Mouse (Mus musculus): ENCODE data around the gene Myrfl.

The Myrfl gene

GRCm38 (mm10) chr10:116759816-116760215, 136.9 kb downstream of the Myrfl start:
- DNase-seq (ENCODE audit: low spot score in 2 of 2): no peak

- DNase-seq (ENCODE audit: low spot score in 2 of 2): no peak
Measured at GRCm38 (mm10) chr10:116755881-116756581, 140.7 kb downstream of the Myrfl start.

GRCm38 (mm10) chr10:116754940-116755339, 141.8 kb downstream of the Myrfl start:
- no peak for DNase-seq (ENCODE audit: low spot score in 2 of 2)

DNA sequence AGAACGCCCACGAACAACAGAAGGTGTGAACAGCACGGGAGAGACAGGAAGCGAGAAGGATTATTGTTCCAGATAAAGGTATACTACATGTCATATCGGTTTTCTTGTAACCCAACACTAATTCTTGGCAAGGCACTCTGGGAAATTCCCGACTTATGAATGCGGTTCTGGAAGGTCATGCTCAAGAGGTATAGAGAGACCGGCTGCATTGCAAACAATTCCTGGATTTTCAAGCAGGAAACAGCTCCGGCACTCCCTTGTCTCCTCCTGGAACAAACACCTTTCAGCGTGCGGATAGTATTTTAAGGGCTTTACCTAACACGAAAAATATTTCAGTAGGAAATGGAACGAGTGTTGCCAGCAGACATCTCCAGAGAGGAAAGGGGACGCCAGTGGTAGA, 145.8 kb downstream of the Myrfl start:
- DNase-seq (ENCODE audit: low spot score in 2 of 2): no peak

DNA sequence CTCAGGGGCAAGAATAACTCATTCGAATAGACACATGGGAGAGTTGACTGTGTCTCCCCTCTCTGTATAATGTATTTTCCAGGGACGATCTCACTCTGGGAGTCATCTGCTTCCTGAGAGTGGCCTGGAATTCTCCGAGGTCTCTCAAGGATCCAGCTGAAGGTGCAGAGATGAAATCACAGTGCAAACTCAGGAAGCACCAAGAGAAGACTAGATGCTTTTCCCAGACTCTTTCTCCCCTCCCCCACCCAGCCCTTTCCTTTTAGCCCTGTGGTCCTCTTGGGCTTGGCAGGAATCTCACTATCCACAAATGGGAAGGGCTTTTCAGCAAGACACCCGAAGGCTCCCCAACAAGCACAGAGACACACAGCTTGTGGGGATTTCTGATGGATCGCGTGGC, 146.7 kb downstream of the Myrfl start:
- no peak for DNase-seq (ENCODE audit: low spot score in 2 of 2)

DNA sequence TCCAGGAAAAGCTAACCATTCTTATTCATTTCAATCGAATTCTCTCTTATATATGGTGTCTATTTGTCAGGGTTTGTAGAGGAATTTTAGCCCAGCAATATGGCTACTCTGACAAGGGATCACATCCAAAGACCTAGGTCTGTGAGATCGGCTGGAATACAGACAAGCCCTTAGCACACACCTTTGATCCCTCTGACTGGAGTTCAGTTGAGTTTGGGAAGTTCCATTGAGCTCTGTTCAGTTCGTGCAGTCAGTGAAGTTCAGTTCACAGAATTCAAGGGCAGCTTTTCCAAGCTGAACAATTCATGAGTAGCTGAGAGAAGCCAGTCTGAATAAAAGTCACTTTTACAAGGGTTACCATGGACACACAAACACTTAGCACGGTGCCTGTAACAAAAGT, 148.0 kb downstream of the Myrfl start:
- no peak for DNase-seq (ENCODE audit: low spot score in 2 of 2)

- DNase-seq (ENCODE audit: low spot score in 2 of 2): no peak
Measured at GRCm38 (mm10) chr10:116746281-116747011, 150.3 kb downstream of the Myrfl start.

DNA sequence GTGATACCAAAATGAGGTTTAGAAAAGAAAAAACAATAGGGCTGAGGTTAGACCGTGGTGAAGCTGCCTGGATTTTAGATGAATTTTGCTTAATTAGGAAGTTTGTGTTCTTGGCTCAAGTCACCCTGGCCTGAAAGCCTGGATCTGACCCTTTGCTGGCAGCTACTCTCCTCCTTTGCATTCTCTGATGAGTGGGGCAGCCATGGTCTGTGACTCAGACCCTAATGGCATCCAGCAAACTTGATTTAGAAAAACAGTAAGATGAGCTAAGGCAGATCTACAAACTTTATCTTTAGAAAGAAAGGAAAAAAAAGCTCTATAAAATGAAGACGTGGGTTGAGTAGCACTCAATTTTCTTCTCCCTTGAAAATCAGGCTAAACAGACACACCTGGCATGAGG, 154.0 kb downstream of the Myrfl start:
- no peak for DNase-seq (ENCODE audit: low spot score in 2 of 2)

DNA sequence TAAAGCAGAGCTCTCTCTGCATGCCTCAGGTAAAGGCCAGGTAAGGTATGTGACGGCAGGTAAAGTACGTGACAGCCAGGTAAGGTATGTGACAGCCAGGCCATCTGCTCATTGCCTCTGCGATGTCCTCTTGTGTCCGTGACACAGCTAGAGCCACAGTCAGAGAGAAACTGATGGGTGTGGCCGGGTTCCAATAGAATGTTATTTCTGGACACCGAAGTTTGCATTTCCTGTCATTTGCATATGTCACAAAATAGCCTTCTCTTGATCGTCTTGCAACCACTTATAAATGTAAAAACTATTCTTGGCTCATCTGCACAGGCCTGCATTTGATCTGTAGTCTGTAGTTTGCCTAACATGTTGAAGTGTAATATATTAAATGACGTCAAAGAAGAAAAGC, 154.5 kb downstream of the Myrfl start:
- no peak for DNase-seq (ENCODE audit: low spot score in 2 of 2)

GRCm38 (mm10) chr10:116741343-116741742, 155.4 kb downstream of the Myrfl start:
- no peak for DNase-seq (ENCODE audit: low spot score in 2 of 2)

DNA sequence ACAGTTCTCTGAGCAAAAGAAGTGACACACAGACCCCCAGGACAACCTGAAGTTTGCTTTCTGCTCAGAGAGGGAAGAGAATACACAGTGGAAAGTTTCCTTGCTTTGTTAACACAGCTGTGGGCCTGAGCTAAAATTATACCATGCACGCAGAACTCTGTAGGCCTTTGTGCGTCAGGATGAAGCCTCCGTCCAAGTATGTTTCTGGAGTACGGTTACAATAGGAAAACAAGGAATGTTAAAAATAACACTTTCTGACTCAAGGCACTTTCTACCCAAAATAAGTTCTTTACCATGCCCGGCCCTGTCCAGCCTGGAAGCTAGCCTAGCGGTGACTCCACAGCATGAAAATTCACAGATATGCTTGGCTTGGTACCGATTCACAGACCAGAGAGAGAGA, 156.6 kb downstream of the Myrfl start:
- DNase-seq (ENCODE audit: low spot score in 2 of 2): no peak

DNA sequence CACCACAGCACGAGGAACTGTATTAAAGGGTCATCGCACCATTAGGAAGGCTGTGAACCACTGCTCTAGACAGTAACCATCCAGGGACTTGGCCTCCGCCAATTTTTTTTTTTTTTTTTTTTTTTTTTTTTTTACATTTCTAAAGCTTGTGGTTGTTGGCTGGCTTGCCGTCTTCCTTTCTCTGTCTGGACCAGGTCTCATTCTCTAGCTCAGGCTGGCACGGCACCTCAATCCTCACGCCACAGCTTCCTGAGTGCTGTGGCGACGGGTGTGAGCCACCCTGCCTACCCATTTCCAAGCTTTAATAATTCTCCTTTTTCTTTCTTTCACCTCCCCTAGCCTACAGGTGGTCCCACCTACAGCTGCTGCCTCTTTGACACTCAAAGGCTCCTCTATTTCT, 158.2 kb downstream of the Myrfl start:
- DNase-seq (ENCODE audit: low spot score in 2 of 2): no peak

DNA sequence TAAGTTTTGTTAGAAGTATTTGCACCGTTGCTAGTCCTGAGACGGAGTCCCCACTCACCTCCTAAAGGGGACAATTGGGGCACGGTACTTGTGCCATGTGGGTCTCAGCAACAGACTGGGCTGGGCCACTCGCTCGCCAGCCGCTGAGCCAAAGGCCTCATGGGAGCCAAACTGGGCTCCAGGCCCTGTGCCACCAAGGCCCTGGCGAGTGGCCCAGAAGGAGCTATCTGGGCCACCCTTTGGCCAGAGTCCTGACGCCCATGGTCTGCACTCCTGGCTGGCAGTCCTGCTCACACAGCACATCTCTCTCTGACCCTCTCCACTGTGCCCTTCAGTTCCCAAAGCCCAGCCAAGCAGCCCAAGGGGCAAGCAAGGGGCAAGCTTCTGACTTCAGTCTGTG, 161.1 kb downstream of the Myrfl start:
- no peak for DNase-seq (ENCODE audit: low spot score in 2 of 2)

GRCm38 (mm10) chr10:116733651-116734050, 163.1 kb downstream of the Myrfl start:
- DNase-seq (ENCODE audit: low spot score in 2 of 2): peak in 1 of 2 experiments; percentile 25

DNA sequence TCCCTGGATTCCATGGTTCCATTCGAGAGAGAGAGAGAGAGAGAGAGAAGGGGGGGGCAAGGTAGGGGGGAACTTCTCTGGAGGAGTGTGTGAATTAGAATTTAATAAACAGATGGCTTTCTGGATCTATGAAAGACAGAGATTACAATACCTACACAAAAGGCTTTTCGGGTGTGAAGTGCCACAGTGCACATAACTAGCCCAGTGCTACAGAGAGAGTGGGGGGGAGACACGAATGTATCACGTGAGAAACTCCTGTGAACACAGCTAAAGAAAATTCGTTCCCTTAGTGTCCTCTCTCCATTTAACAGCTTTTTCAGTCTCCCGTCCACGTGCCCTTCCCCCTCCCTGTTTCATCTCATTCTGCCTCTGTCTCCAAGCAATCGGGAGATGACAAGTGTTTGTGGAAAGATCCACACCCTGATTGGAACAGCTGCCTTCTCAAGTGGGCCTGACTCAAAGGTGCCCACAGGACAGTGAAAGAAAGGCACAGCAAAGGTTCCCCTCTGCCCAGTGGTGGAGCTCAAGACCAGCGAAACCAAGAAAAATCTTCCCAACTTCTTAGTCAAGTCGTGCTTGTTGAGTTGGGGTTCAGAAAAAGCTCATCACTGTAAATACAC, 166.6 kb downstream of the Myrfl start:
- no peak for DNase-seq (ENCODE audit: low spot score in 2 of 2)

DNA sequence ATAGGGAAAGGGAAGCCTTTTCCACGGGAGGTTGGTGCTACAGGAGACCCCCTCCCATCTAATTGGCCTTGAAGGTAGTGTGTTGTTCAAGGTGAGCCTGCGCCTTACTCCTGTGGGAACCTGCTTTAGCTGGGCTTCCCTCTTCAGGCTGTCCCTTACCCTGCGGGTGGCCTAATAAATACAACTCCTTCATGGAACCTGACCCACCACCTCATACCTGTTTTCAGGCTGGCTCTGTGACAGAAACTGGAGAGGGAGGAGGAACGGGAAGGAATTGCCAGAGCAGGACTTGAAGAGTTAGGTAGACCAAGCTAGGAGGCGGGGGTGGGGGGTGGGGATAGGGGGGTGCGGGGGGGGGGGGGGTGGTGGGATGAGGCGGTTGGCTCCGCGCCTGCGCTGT, 167.9 kb downstream of the Myrfl start:
- no peak for DNase-seq (ENCODE audit: low spot score in 2 of 2)

DNA sequence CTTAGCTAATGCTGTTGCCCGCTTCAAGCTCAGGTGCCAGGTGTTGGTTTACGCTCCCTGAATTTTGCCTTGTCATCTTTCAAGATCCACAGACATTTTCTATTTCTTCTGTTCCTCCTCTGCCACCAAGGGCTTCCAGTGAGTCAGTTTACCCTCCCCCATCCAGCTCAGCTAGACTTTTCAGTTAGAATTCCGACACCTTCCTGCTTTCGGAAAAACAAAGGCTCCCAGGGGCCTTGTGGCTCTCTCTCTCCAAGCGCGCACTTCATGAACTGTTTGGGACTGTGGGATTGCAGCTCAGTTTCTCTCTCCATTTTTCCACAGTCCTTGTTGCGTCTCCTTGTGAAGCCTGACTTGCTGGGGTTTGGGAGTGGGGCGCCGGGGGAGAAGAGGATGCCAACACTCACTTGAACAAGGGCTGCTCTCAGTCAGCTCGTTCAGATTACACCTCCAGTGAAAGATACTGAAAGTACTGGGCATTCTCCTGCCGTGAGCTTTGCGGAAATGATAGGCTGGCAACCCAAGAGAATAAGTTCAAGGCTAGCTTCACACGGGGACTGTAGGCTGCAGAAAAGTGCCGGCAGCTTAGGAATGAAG, 168.9 kb downstream of the Myrfl start:
- DNase-seq (ENCODE audit: low spot score in 2 of 2): no peak
